ENCODE assay signal across 9 mouse cellular contexts in the genomic region with DNA sequence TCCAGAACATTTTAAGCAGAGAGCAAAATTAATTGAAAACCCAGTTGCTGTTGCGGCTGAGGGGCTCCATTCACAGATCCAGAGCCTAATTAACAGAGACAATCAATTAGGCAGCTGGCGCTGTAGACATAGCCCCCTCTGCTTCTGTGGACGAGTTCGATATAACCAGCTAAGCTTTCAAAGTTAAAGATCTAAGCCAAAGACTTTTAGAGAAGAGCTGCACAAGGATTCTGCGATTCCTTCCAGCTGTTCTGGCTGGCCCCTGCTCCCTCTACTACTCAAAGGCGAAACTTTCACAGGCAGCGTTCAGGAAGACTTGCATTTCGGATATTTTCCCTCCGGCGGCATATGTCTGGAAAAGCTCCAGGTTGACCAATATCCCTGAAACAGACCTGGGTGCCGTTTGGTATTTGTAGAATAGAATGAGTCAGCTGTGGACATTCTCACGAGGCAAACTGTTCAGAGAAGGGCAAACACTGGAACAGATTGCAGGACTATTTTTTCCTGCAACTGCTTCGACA. TPM values are rescaled to one million over a fixed set of nuclear protein-coding genes. Genes with fewer than 3 reads are reported as not detected.
DNase-seq lines count a peak whose midpoint lies in the region; ATAC-seq and TF ChIP-seq lines count a peak whose summit lies in the region.
"Had no signal": no experiment of that assay in that cellular context is flagged by ENCODE, and none has a peak within 500 bp of the region (broad histone marks: within the 10 kb centered on the region; RNA-seq: fewer than 3 reads in every experiment).

No protein-coding gene starts in this region.

- H3K9me3 ChIP-seq in kidney, embryonic 16.5 days (ENCODE audit: low read length), result no peaks in the 10 kb centered on the region
- H3K9me3 ChIP-seq in kidney, embryonic 14.5 days (ENCODE audit: control insufficient read depth, low read length), result no peaks in the 10 kb centered on the region
- H3K9me3 ChIP-seq in embryonic facial prominence, embryonic 15.5 days (replicated peaks), result no peaks in the 10 kb centered on the region
- no peaks in the 10 kb centered on the region for H3K9me3 ChIP-seq in lung, embryonic 16.5 days (ENCODE audit: control insufficient read depth, low read length)
- H3K9me3 ChIP-seq in heart, embryonic 11.5 days (replicated peaks; ENCODE audit: control insufficient read depth, low read length), result no peaks in the 10 kb centered on the region
- H3K9me3 ChIP-seq: midbrain, embryonic 12.5 days had no signal

- TF ChIP-seq CTCF in Patski (IDR thresholded peaks at IDR 0.05), result no peak

- CTCF ChIA-PET in Patski (lab: Charles Lee), result interaction anchor here (1.4 to 4.5 kb wide), 3 partner anchors 14 to 41 kb away, joined by 5 to 21 read pairs (median 8); no protein-coding TSS in a partner anchor

- H3K27me3 ChIP-seq in kidney, embryonic 16.5 days (ENCODE audit: insufficient read depth, low read length), result no peaks in the 10 kb centered on the region
- no peaks in the 10 kb centered on the region for H3K27me3 ChIP-seq in kidney, embryonic 14.5 days (ENCODE audit: control insufficient read depth, insufficient read depth, low read length)
- H3K27me3 ChIP-seq in Patski, result no peaks in the 10 kb centered on the region
- no peaks in the 10 kb centered on the region for H3K27me3 ChIP-seq in embryonic facial prominence, embryonic 15.5 days
- no peaks in the 10 kb centered on the region for H3K27me3 ChIP-seq in lung, embryonic 16.5 days (ENCODE audit: control insufficient read depth, insufficient read depth, low read depth, low read length)
- no peaks in the 10 kb centered on the region for H3K27me3 ChIP-seq in heart, embryonic 11.5 days (ENCODE audit: control insufficient read depth, insufficient read depth, low read length)
- H3K27me3 ChIP-seq: midbrain, embryonic 12.5 days had no signal

- no peak for ATAC-seq in kidney, embryonic 16.5 days (ENCODE audit: low FRiP score, low TSS enrichment)
- no peak for ATAC-seq in kidney, embryonic 14.5 days (ENCODE audit: low FRiP score, low TSS enrichment)
- peak; percentile 67 for ATAC-seq in Patski
- no peak for ATAC-seq in embryonic facial prominence, embryonic 15.5 days (ENCODE audit: insufficient number of reproducible peaks, low FRiP score, low TSS enrichment, low read depth)
- ATAC-seq in lung, embryonic 16.5 days (ENCODE audit: low read depth), result peak; percentile 59
- ATAC-seq in heart, embryonic 11.5 days (replicated peaks; ENCODE audit: insufficient number of reproducible peaks, low FRiP score, low TSS enrichment), result no peak

- H3K4me3 ChIP-seq in kidney, embryonic 16.5 days (ENCODE audit: low read length), result no peak overlapping the region
- no peak overlapping the region for H3K4me3 ChIP-seq in kidney, embryonic 14.5 days (ENCODE audit: low read length)
- H3K4me3 ChIP-seq in embryonic facial prominence, embryonic 15.5 days (replicated peaks), result no peak overlapping the region; the same call in 1 of the 2 replicates
- H3K4me3 ChIP-seq in lung, embryonic 16.5 days (ENCODE audit: low read length), result peak overlapping the region; percentile 18; the same call in 1 of the 2 replicates
- H3K4me3 ChIP-seq in heart, embryonic 11.5 days (ENCODE audit: low read depth, low read length), result no peak overlapping the region
- H3K4me3 ChIP-seq: midbrain, embryonic 12.5 days had no signal

- in situ Hi-C loops in Patski (cut with MboI; ENCODE audit: low pct_unique_long_range_greater_than_20kb), result no loop called here

- H3K9ac ChIP-seq in kidney, embryonic 16.5 days (replicated peaks; ENCODE audit: low read length), result no peak overlapping the region
- H3K9ac ChIP-seq in kidney, embryonic 14.5 days (ENCODE audit: low read depth, low read length), result no peak overlapping the region
- H3K9ac ChIP-seq in embryonic facial prominence, embryonic 15.5 days, result no peak overlapping the region
- H3K9ac ChIP-seq in lung, embryonic 16.5 days (ENCODE audit: low read length), result peak overlapping the region; percentile 30; the same call in 1 of the 2 replicates
- H3K9ac ChIP-seq in heart, embryonic 11.5 days (ENCODE audit: low read depth, low read length), result no peak overlapping the region
- H3K9ac ChIP-seq: midbrain, embryonic 12.5 days had no signal

- intact Hi-C loops in gastrocnemius, postnatal 14 days (cut with DNase I; ENCODE audit: low total_unique reads), result no loop called here

- H3K4me1 ChIP-seq in kidney, embryonic 16.5 days (ENCODE audit: insufficient read depth, low read length), result peaks cover 18% of the 10 kb centered on the region
- H3K4me1 ChIP-seq in kidney, embryonic 14.5 days (ENCODE audit: control insufficient read depth, insufficient read depth, low read length), result 0 out of 2 replicates have a peak, but pooled peaks cover 4% of the 10 kb centered on the region
- 0 out of 2 replicates have a peak, but pooled peaks cover 11% of the 10 kb centered on the region for H3K4me1 ChIP-seq in embryonic facial prominence, embryonic 15.5 days
- peaks cover 23% of the 10 kb centered on the region for H3K4me1 ChIP-seq in lung, embryonic 16.5 days (replicated peaks; ENCODE audit: control insufficient read depth, insufficient read depth, low read length)
- H3K4me1 ChIP-seq in heart, embryonic 11.5 days (ENCODE audit: control insufficient read depth, insufficient read depth, low read length), result no peaks in the 10 kb centered on the region

- H3K27ac ChIP-seq in kidney, embryonic 16.5 days (ENCODE audit: low read length), result peak overlapping the region; percentile 60; the same call in 1 of the 2 replicates
- no peak overlapping the region for H3K27ac ChIP-seq in kidney, embryonic 14.5 days (ENCODE audit: low read depth, low read length)
- no peak overlapping the region for H3K27ac ChIP-seq in embryonic facial prominence, embryonic 15.5 days (replicated peaks)
- H3K27ac ChIP-seq in lung, embryonic 16.5 days (ENCODE audit: low read length), result peak overlapping the region; percentile 78
- H3K27ac ChIP-seq in heart, embryonic 11.5 days (ENCODE audit: low read depth, low read length), result no peak overlapping the region

- 42% methylated on average over 13 of the region's 13 CpGs for WGBS in kidney, embryonic 16.5 days
- 56% methylated on average over 13 of the region's 13 CpGs for WGBS in kidney, embryonic 14.5 days
- 25% methylated on average over 13 of the region's 13 CpGs for WGBS in embryonic facial prominence, embryonic 15.5 days
- WGBS in lung, embryonic 16.5 days, result 21% methylated on average over 13 of the region's 13 CpGs
- WGBS in heart, embryonic 11.5 days (ENCODE audit: insufficient replicate concordance), result 62% methylated on average over 13 of the region's 13 CpGs

- POLR2A ChIA-PET in Patski (lab: Charles Lee), result interaction anchor here (0.5 to 1.0 kb wide), 3 partner anchors 9 to 681 kb away, joined by 3 read pairs; no protein-coding TSS in a partner anchor

- peak overlapping the region; percentile 26; the same call in 1 of the 2 replicates for H3K4me2 ChIP-seq in kidney, embryonic 16.5 days (replicated peaks; ENCODE audit: low read depth, low read length)
- no peak overlapping the region for H3K4me2 ChIP-seq in kidney, embryonic 14.5 days (replicated peaks; ENCODE audit: low read depth, low read length)
- H3K4me2 ChIP-seq in embryonic facial prominence, embryonic 15.5 days (replicated peaks), result peak overlapping the region; percentile 15; the same call in 1 of the 2 replicates
- peak overlapping the region; percentile 49 for H3K4me2 ChIP-seq in lung, embryonic 16.5 days (ENCODE audit: low read depth, low read length)
- no peak overlapping the region for H3K4me2 ChIP-seq in heart, embryonic 11.5 days
- H3K4me2 ChIP-seq: midbrain, embryonic 12.5 days had no signal

- no peak for DNase-seq in Patski (ENCODE audit: low read depth, low spot score)
- DNase-seq in gastrocnemius, postnatal 14 days, result no peak
- DNase-seq in thymus, adult 18-20 months, result no peak

- H3K36me3 ChIP-seq in kidney, embryonic 16.5 days (ENCODE audit: insufficient read depth, low read length), result no peaks in the 10 kb centered on the region
- no peaks in the 10 kb centered on the region for H3K36me3 ChIP-seq in kidney, embryonic 14.5 days (ENCODE audit: control insufficient read depth, insufficient read depth, low read length)
- no peaks in the 10 kb centered on the region for H3K36me3 ChIP-seq in embryonic facial prominence, embryonic 15.5 days
- H3K36me3 ChIP-seq in lung, embryonic 16.5 days (ENCODE audit: control insufficient read depth, insufficient read depth, low read length), result no peaks in the 10 kb centered on the region
- H3K36me3 ChIP-seq in heart, embryonic 11.5 days (ENCODE audit: control insufficient read depth, insufficient read depth, low read length), result no peaks in the 10 kb centered on the region
- H3K36me3 ChIP-seq: midbrain, embryonic 12.5 days had no signal

RNA-seq across cellular contexts. Expression of a gene that starts 45.0 kb away (rescaled TPM):
- 37.8 and 38.4 TPM in 2 replicates for polyA plus RNA-seq in kidney, embryonic 16.5 days (2015; fragmentation: Nextera tagmentation; extraction: Ambion mirVana)
- 29.6 and 44.5 TPM in 2 replicates for polyA plus RNA-seq in kidney, embryonic 14.5 days (2014; fragmentation: Nextera tagmentation; extraction: Ambion mirVana)
- polyA plus RNA-seq in Patski (2021), result 76.1 TPM
- polyA plus RNA-seq in embryonic facial prominence, embryonic 15.5 days (2015; fragmentation: Nextera tagmentation; extraction: Ambion mirVana), result 20.5 and 20.7 TPM in 2 replicates
- polyA plus RNA-seq in lung, embryonic 16.5 days (2015; fragmentation: Nextera tagmentation; extraction: Ambion mirVana), result 27.2 and 28.4 TPM in 2 replicates
- 10 to 100 TPM; 11.8 to 12.1 TPM for total RNA-seq in gastrocnemius, postnatal 14 days (2021)
- polyA plus RNA-seq in heart, embryonic 11.5 days (2014; fragmentation: Nextera tagmentation; extraction: Ambion mirVana), result 15.0 and 16.9 TPM in 2 replicates

Comparison
In these comparisons a context has a peak if more than half of its experiments do, and no peak if none do; other contexts are left out.
1. H3K27ac ChIP-seq: peak in kidney, embryonic 16.5 days (single experiment) and lung, embryonic 16.5 days (single experiment); none in kidney, embryonic 14.5 days (single experiment), embryonic facial prominence, embryonic 15.5 days (single experiment) and heart, embryonic 11.5 days (single experiment).
2. H3K4me2 ChIP-seq: peak in kidney, embryonic 16.5 days (single experiment), embryonic facial prominence, embryonic 15.5 days (single experiment) and lung, embryonic 16.5 days (single experiment); none in kidney, embryonic 14.5 days (single experiment) and heart, embryonic 11.5 days (single experiment).
3. ATAC-seq: peak in Patski (single experiment) and lung, embryonic 16.5 days (single experiment); none in kidney, embryonic 16.5 days (single experiment), kidney, embryonic 14.5 days (single experiment), embryonic facial prominence, embryonic 15.5 days (single experiment) and heart, embryonic 11.5 days (single experiment).